Mouse (Mus musculus) liver, postnatal 0 days (tissue): Measurements from ENCODE around the gene Ppp3cb.

Experiments used
- CTCF ChIP-seq: sonication (generic); IDR thresholded peaks from 2 replicates; pipeline ENCODE4 v1.5.1; 2016; ENCODE audit warnings: antibody characterized with exemption, low read depth
- EP300 ChIP-seq: IDR thresholded peaks from 2 replicates; pipeline ENCODE4 v1.6.1; 2016; ENCODE audit warnings: antibody characterized with exemption, low read depth, mild to moderate bottlenecking

GRCm38 (mm10) chr14:20520179-20520578 lies 26.2 kb downstream of the Ppp3cb start:
- no peak for TF ChIP-seq CTCF
- no peak for TF ChIP-seq EP300
